8 mouse cellular contexts compared by ENCODE assay signal in genomic region chr11:77077331-77077730, GRCm38 (mm10). TPM values are rescaled to one million over a fixed set of nuclear protein-coding genes. Genes with fewer than 3 reads are reported as not detected.
DNase-seq lines count a peak whose midpoint lies in the region; ATAC-seq and TF ChIP-seq lines count a peak whose summit lies in the region.
"Not testable (repeated sequence)": the region's sequence is repeated elsewhere in the genome, so short reads cannot be mapped to it uniquely, and the experiment has no call there.

No protein-coding gene starts in this region.

- peaks cover 12% of the 10 kb centered on the region for H3K4me1 ChIP-seq in G1E (ENCODE audit: insufficient read depth, low read depth, low read length)
- not testable (repeated sequence) for H3K4me1 ChIP-seq in embryonic facial prominence, embryonic 15.5 days; heart, adult 2 months (ENCODE audit: control insufficient read depth, insufficient read depth, low read length); hindbrain, embryonic 14.5 days (replicated peaks; ENCODE audit: control insufficient read depth, insufficient read depth, low read length); midbrain, embryonic 13.5 days (replicated peaks); spleen, adult 2 months (ENCODE audit: control insufficient read depth, insufficient read depth, insufficient read length)
- peaks cover 20% of the 10 kb centered on the region for H3K4me1 ChIP-seq in liver, embryonic 15.5 days (replicated peaks)

- peak overlapping the region; percentile 79 for H3K4me2 ChIP-seq in embryonic facial prominence, embryonic 15.5 days (replicated peaks)
- H3K4me2 ChIP-seq in hindbrain, embryonic 14.5 days (replicated peaks), result peak overlapping the region; percentile 67
- H3K4me2 ChIP-seq in liver, embryonic 15.5 days, result peak overlapping the region; percentile 84
- H3K4me2 ChIP-seq in midbrain, embryonic 13.5 days (replicated peaks), result peak overlapping the region; percentile 97

- peak overlapping the region; percentile 86 for H3K4me3 ChIP-seq in G1E (ENCODE audit: low read depth, low read length)
- peak overlapping the region; percentile 80 for H3K4me3 ChIP-seq in embryonic facial prominence, embryonic 15.5 days (replicated peaks)
- H3K4me3 ChIP-seq in heart, adult 2 months, result peak overlapping the region; percentile 66
- peak overlapping the region; percentile 64 for H3K4me3 ChIP-seq in hindbrain, embryonic 14.5 days (replicated peaks; ENCODE audit: low read length)
- H3K4me3 ChIP-seq in layer of hippocampus, adult 2 months, result peak overlapping the region; percentile 91
- peak overlapping the region; percentile 78 for H3K4me3 ChIP-seq in liver, embryonic 15.5 days (replicated peaks)
- H3K4me3 ChIP-seq in midbrain, embryonic 13.5 days (replicated peaks), result peak overlapping the region; percentile 92
- H3K4me3 ChIP-seq in spleen, adult 2 months (ENCODE audit: extremely low read depth, insufficient read depth, insufficient read length), result peak overlapping the region; percentile 91; the same call in 1 of the 2 replicates

- H3K27me3 ChIP-seq in G1E (ENCODE audit: insufficient read depth, low read length), result peaks cover 11% of the 10 kb centered on the region
- H3K27me3 ChIP-seq in embryonic facial prominence, embryonic 15.5 days; heart, adult 2 months (ENCODE audit: control insufficient read depth, insufficient read depth, low read length); hindbrain, embryonic 14.5 days (ENCODE audit: control insufficient read depth, insufficient read depth, low read length); spleen, adult 2 months (ENCODE audit: control insufficient read depth, insufficient read depth, low read length): not testable (repeated sequence)
- H3K27me3 ChIP-seq in liver, embryonic 15.5 days, result peaks cover 22% of the 10 kb centered on the region
- H3K27me3 ChIP-seq in midbrain, embryonic 13.5 days, result peaks cover 17% of the 10 kb centered on the region

- TF ChIP-seq CTCF in G1E (IDR thresholded peaks at IDR 0.05; ENCODE audit: low read depth, low read length); heart, adult 2 months (IDR thresholded peaks at IDR 0.05); layer of hippocampus, adult 2 months (conservative IDR thresholded peaks at IDR 0.05); spleen, adult 2 months (IDR thresholded peaks at IDR 0.05; ENCODE audit: extremely low read depth, insufficient read depth, insufficient read length, insufficient replicate concordance): not testable (repeated sequence)

- WGBS in embryonic facial prominence, embryonic 15.5 days, result 59% methylated on average over 4 of the region's 4 CpGs
- WGBS in heart, adult 2 months, result 57% methylated on average over 4 of the region's 4 CpGs
- WGBS in hindbrain, embryonic 14.5 days, result 45% methylated on average over 4 of the region's 4 CpGs
- 48% methylated on average over 4 of the region's 4 CpGs for WGBS in liver, embryonic 15.5 days (ENCODE audit: insufficient replicate concordance)
- WGBS in midbrain, embryonic 13.5 days, result 64% methylated on average over 4 of the region's 4 CpGs
- WGBS in spleen, adult 2 months, result 59% methylated on average over 4 of the region's 4 CpGs

- intact Hi-C loops in heart, adult 2 months (cut with DNase I), result not testable (repeated sequence)

- peak overlapping the region; percentile 75 for H3K9ac ChIP-seq in embryonic facial prominence, embryonic 15.5 days
- not testable (repeated sequence) for H3K9ac ChIP-seq in heart, adult 2 months (ENCODE audit: low read depth, low read length)
- H3K9ac ChIP-seq in hindbrain, embryonic 14.5 days, result peak overlapping the region; percentile 70
- H3K9ac ChIP-seq in liver, embryonic 15.5 days, result peak overlapping the region; percentile 76
- peak overlapping the region; percentile 84 for H3K9ac ChIP-seq in midbrain, embryonic 13.5 days (replicated peaks)

- peaks cover 38% of the 10 kb centered on the region for H3K36me3 ChIP-seq in G1E (replicated peaks)
- H3K36me3 ChIP-seq in embryonic facial prominence, embryonic 15.5 days, result peaks cover 32% of the 10 kb centered on the region
- not testable (repeated sequence) for H3K36me3 ChIP-seq in heart, adult 2 months (ENCODE audit: control insufficient read depth, insufficient read depth, low read length); spleen, adult 2 months (ENCODE audit: control insufficient read depth, insufficient read depth, low read length)
- peaks cover 33% of the 10 kb centered on the region for H3K36me3 ChIP-seq in hindbrain, embryonic 14.5 days (replicated peaks; ENCODE audit: control insufficient read depth, insufficient read depth)
- H3K36me3 ChIP-seq in liver, embryonic 15.5 days (replicated peaks), result peaks cover 27% of the 10 kb centered on the region
- H3K36me3 ChIP-seq in midbrain, embryonic 13.5 days, result peaks cover 26% of the 10 kb centered on the region

- H3K9me3 ChIP-seq in G1E (replicated peaks); embryonic facial prominence, embryonic 15.5 days (replicated peaks); hindbrain, embryonic 14.5 days (ENCODE audit: control insufficient read depth, low read length); liver, embryonic 15.5 days (replicated peaks); midbrain, embryonic 13.5 days: not testable (repeated sequence)

- not testable (repeated sequence) for ATAC-seq in G1E (ENCODE audit: extremely low read depth, insufficient number of reproducible peaks, low FRiP score, poor library complexity, severe bottlenecking); embryonic facial prominence, embryonic 15.5 days (ENCODE audit: insufficient number of reproducible peaks, low FRiP score, low TSS enrichment, low read depth); hindbrain, embryonic 14.5 days (ENCODE audit: low FRiP score); liver, embryonic 15.5 days (ENCODE audit: insufficient read depth); midbrain, embryonic 13.5 days

- not testable (repeated sequence) for H3K79me2 ChIP-seq in heart, adult 2 months (replicated peaks; ENCODE audit: control insufficient read depth, insufficient read depth, low read length)

- TF ChIP-seq POLR2A in heart, adult 2 months (IDR thresholded peaks at IDR 0.05; ENCODE audit: insufficient read depth, low read depth, low read length); spleen, adult 2 months (IDR thresholded peaks at IDR 0.05; ENCODE audit: low read depth, low read length): not testable (repeated sequence)

- DNase-seq in G1E (ENCODE audit: low spot score); heart, adult 2 months; hindbrain, embryonic 14.5 days (ENCODE audit: low spot score); layer of hippocampus, adult 2 months (ENCODE audit: low spot score in 2 of 2); spleen, adult 2 months (ENCODE audit: low read depth in 1 of 2, low spot score in 2 of 2): not testable (repeated sequence)

- H3K27ac ChIP-seq in embryonic facial prominence, embryonic 15.5 days (replicated peaks); heart, adult 2 months; hindbrain, embryonic 14.5 days; layer of hippocampus, adult 2 months; liver, embryonic 15.5 days (replicated peaks); midbrain, embryonic 13.5 days; spleen, adult 2 months (ENCODE audit: insufficient read depth, low read length): not testable (repeated sequence)

- TF ChIP-seq EP300 in heart, adult 2 months (IDR thresholded peaks at IDR 0.05; ENCODE audit: insufficient read depth, low read depth, low read length), result not testable (repeated sequence)

RNA-seq across cellular contexts. Expression of gene Nsrp1, which starts 0.9 kb away (rescaled TPM):
- total RNA-seq in G1E (2014; fragmentation: Nextera tagmentation) (74.6 and 77.7 TPM in 2 replicates), G1E (2017) (20.0 and 28.7 TPM in 2 replicates)
- 4.5 and 5.4 TPM in 2 replicates for polyA plus RNA-seq in G1E (2012)
- polyA plus RNA-seq in embryonic facial prominence, embryonic 15.5 days (2015; fragmentation: Nextera tagmentation; extraction: Ambion mirVana), result 78.2 and 81.2 TPM in 2 replicates
- 10 to 100 TPM in 1 of 2 experiments, 1 to 10 TPM in 1; 7.1 to 11.8 TPM for total RNA-seq in heart, adult 2 months (2021)
- 1.1 and 2.1 TPM in 2 replicates for polyA plus RNA-seq in heart, adult 2 months (2012; rRNA removed)
- polyA plus RNA-seq in hindbrain, embryonic 14.5 days (2014; fragmentation: Nextera tagmentation; extraction: Ambion mirVana), result 35.2 and 45.6 TPM in 2 replicates
- 10 to 100 TPM; 18.1 to 20.1 TPM for total RNA-seq in layer of hippocampus, adult 2 months (2021)
- polyA plus RNA-seq in liver, embryonic 15.5 days (2015; fragmentation: Nextera tagmentation; extraction: Ambion mirVana), result 18.4 and 21.0 TPM in 2 replicates
- polyA plus RNA-seq in midbrain, embryonic 13.5 days (2015; fragmentation: Nextera tagmentation; extraction: Ambion mirVana), result 73.9 and 78.5 TPM in 2 replicates
- 0.65 and 0.77 TPM in 2 replicates for polyA plus RNA-seq in spleen, adult 2 months (2012; rRNA removed)
